Mouse (Mus musculus): ENCODE results near the gene Zfp467. TPM values are rescaled to one million over a fixed set of nuclear protein-coding genes. Genes with fewer than 3 reads are reported as not detected.

Gene Zfp467
- polyA plus RNA-seq, 1 experiment from 2014 or later: 31.1 TPM

- no peak overlapping the region for H3K4me3 ChIP-seq (replicated peaks; ENCODE audit: low read depth, low read length)
Measured at GRCm38 (mm10) chr6:48467490-48467889, 21.9 kb upstream of the Zfp467 start.

DNA sequence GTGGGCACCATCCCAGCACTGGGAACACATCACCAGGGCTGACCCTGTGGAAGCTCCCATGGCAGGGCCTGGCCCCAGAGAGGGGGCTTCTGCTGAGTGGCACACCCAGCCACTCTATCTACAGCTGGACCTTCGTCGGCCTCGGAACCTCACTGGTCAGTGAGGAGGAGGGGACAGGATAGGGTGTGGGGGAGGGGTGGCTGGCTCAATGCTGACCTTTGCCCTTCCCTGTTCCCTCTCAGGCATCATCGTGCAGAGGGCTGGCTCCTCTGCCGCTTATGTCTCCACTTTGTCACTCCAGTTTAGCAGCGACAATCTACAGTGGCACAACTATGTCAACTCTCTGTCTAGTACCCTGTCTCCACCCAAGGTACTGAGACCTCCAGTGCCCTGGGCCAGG is 21.1 kb upstream of the Zfp467 start:
- no peaks in the 10 kb centered on the region for H3K27me3 ChIP-seq (ENCODE audit: control insufficient read depth, insufficient read depth, low read length)
- H3K4me2 ChIP-seq (ENCODE audit: low read length): no peak overlapping the region
- no peaks in the 10 kb centered on the region for H3K9me3 ChIP-seq (ENCODE audit: control insufficient read depth, low read length)
- DNase-seq (no peak), ATAC-seq (ENCODE audit: low FRiP score, low TSS enrichment) (no peak)
- H3K36me3 ChIP-seq (ENCODE audit: control insufficient read depth, insufficient read depth, low read length): no peaks in the 10 kb centered on the region
- no peaks in the 10 kb centered on the region for H3K4me1 ChIP-seq (ENCODE audit: control insufficient read depth, insufficient read depth, low read length)
- WGBS: 33% methylated on average over 6 of the region's 6 CpGs
- H3K4me3 ChIP-seq (replicated peaks; ENCODE audit: low read depth, low read length): no peak overlapping the region
- H3K27ac ChIP-seq (replicated peaks; ENCODE audit: low read depth, low read length): no peak overlapping the region
- no peak overlapping the region for H3K9ac ChIP-seq (replicated peaks; ENCODE audit: low read length)

More at GRCm38 (mm10) chr6:48467490-48467889, 21.9 kb upstream of the Zfp467 start:
- Histone ChIP-seq H3K4me1 (ENCODE audit: control insufficient read depth, insufficient read depth, low read length) (no peaks in the 10 kb centered on the region), H3K36me3 (ENCODE audit: control insufficient read depth, insufficient read depth, low read length) (no peaks in the 10 kb centered on the region), H3K9ac (replicated peaks; ENCODE audit: low read length) (no peak overlapping the region), H3K9me3 (ENCODE audit: control insufficient read depth, low read length) (no peaks in the 10 kb centered on the region), H3K4me2 (ENCODE audit: low read length) (no peak overlapping the region), H3K27ac (replicated peaks; ENCODE audit: low read depth, low read length) (no peak overlapping the region), H3K27me3 (ENCODE audit: control insufficient read depth, insufficient read depth, low read length) (no peaks in the 10 kb centered on the region)
- no peak for ATAC-seq (ENCODE audit: low FRiP score, low TSS enrichment)
- DNase-seq: no peak
- WGBS: 91% methylated on average over 7 of the region's 7 CpGs

DNA sequence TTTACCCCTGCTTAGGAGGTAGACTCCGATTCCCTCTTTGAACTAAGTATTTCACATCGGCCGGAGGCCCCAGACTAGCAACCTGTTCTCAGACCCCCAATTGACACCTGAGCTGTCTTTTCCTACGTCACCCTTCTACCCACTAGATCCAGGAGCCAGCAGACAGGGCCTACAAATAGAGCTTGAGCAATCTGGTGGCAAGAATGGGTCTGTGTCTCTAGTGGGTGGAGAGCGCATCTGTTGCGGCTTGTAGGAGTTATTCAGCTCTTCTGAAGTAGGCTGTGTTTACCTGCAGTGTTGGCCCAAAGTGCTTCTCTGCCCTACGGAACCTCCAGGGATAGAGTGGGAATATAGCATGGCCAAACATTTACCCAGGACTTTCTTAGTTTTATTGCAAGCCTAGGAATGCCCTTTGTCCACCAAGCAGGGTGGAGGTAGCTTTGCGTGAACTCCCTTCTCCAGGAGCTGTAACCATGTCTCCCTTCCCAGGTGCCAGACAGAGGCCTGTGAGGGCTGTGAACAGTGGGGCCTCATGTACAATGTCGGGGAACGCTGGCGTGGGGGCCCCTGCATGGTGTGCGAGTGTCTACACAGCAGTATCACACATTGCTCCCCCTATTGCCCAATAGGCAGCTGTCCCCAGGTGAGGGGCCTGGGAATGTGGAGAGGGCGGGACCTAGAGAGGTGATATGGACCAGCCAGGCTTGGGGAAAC is 19.5 kb upstream of the Zfp467 start:
- H3K9ac ChIP-seq (replicated peaks; ENCODE audit: low read length): no peak overlapping the region
- H3K9me3 ChIP-seq (ENCODE audit: control insufficient read depth, low read length): no peaks in the 10 kb centered on the region
- no peak overlapping the region for H3K27ac ChIP-seq (replicated peaks; ENCODE audit: low read depth, low read length)
- no peak overlapping the region for H3K4me2 ChIP-seq (ENCODE audit: low read length)
- H3K27me3 ChIP-seq (ENCODE audit: control insufficient read depth, insufficient read depth, low read length): no peaks in the 10 kb centered on the region
- H3K36me3 ChIP-seq (ENCODE audit: control insufficient read depth, insufficient read depth, low read length): no peaks in the 10 kb centered on the region
- no peaks in the 10 kb centered on the region for H3K4me1 ChIP-seq (ENCODE audit: control insufficient read depth, insufficient read depth, low read length)
- no peak overlapping the region for H3K4me3 ChIP-seq (replicated peaks; ENCODE audit: low read depth, low read length)
- 93% methylated on average over 13 of the region's 13 CpGs for WGBS
- ATAC-seq (ENCODE audit: low FRiP score, low TSS enrichment) (no peak), DNase-seq (no peak)

- no peaks in the 10 kb centered on the region for H3K4me1 ChIP-seq (ENCODE audit: control insufficient read depth, insufficient read depth, low read length)
- no peaks in the 10 kb centered on the region for H3K9me3 ChIP-seq (ENCODE audit: control insufficient read depth, low read length)
- no peaks in the 10 kb centered on the region for H3K36me3 ChIP-seq (ENCODE audit: control insufficient read depth, insufficient read depth, low read length)
- H3K4me3 ChIP-seq (replicated peaks; ENCODE audit: low read depth, low read length): no peak overlapping the region
- DNase-seq (no peak), ATAC-seq (ENCODE audit: low FRiP score, low TSS enrichment) (no peak)
- H3K9ac ChIP-seq (replicated peaks; ENCODE audit: low read length): no peak overlapping the region
- H3K27ac ChIP-seq (replicated peaks; ENCODE audit: low read depth, low read length): no peak overlapping the region
- H3K27me3 ChIP-seq (ENCODE audit: control insufficient read depth, insufficient read depth, low read length): no peaks in the 10 kb centered on the region
- H3K4me2 ChIP-seq (ENCODE audit: low read length): no peak overlapping the region
- 67% methylated on average over 3 of the region's 3 CpGs for WGBS
Measured at GRCm38 (mm10) chr6:48452771-48453170, 7.1 kb upstream of the Zfp467 start.

DNA sequence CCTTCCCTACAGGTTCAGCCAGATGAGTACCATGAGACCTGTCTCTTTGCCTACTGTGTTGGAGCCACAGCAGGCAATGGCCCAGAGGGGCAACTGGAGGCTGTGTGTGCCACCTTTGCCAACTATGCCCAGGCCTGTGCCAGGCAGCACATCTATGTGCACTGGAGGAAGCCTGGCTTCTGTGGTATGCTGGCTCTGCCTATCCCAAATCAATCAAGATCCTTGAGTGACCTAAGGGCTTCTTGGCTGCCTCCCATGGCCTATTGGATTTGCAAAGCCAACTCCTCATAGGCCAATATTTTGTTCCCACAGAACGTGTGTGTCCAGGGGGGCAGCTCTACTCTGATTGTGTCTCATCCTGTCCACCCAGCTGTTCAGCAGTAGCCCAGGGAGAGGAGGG is 6.5 kb upstream of the Zfp467 start:
- H3K9ac ChIP-seq (replicated peaks; ENCODE audit: low read length): no peak overlapping the region
- H3K4me2 ChIP-seq (ENCODE audit: low read length): no peak overlapping the region
- H3K36me3 ChIP-seq (ENCODE audit: control insufficient read depth, insufficient read depth, low read length): no peaks in the 10 kb centered on the region
- H3K27me3 ChIP-seq (ENCODE audit: control insufficient read depth, insufficient read depth, low read length): no peaks in the 10 kb centered on the region
- H3K9me3 ChIP-seq (ENCODE audit: control insufficient read depth, low read length): no peaks in the 10 kb centered on the region
- H3K4me3 ChIP-seq (replicated peaks; ENCODE audit: low read depth, low read length): no peak overlapping the region
- H3K4me1 ChIP-seq (ENCODE audit: control insufficient read depth, insufficient read depth, low read length): no peaks in the 10 kb centered on the region
- DNase-seq (no peak), ATAC-seq (ENCODE audit: low FRiP score, low TSS enrichment) (no peak)
- WGBS: 40% methylated on average over 1 of the region's 1 CpGs
- H3K27ac ChIP-seq (replicated peaks; ENCODE audit: low read depth, low read length): no peak overlapping the region

- peaks cover 2% of the 10 kb centered on the region; the same call in 1 of the 2 replicates for H3K4me1 ChIP-seq (ENCODE audit: control insufficient read depth, insufficient read depth, low read length)
- DNase-seq (no peak), ATAC-seq (ENCODE audit: low FRiP score, low TSS enrichment) (no peak)
- no peak overlapping the region for H3K4me3 ChIP-seq (replicated peaks; ENCODE audit: low read depth, low read length)
- no peaks in the 10 kb centered on the region for H3K27me3 ChIP-seq (ENCODE audit: control insufficient read depth, insufficient read depth, low read length)
- WGBS: 86% methylated on average over 7 of the region's 7 CpGs
- H3K4me2 ChIP-seq (ENCODE audit: low read length): no peak overlapping the region
- H3K36me3 ChIP-seq (ENCODE audit: control insufficient read depth, insufficient read depth, low read length): no peaks in the 10 kb centered on the region
- H3K9me3 ChIP-seq (ENCODE audit: control insufficient read depth, low read length): no peaks in the 10 kb centered on the region
- H3K9ac ChIP-seq (replicated peaks; ENCODE audit: low read length): no peak overlapping the region
- H3K27ac ChIP-seq (replicated peaks; ENCODE audit: low read depth, low read length): no peak overlapping the region
Measured at GRCm38 (mm10) chr6:48448527-48448926, 2.9 kb upstream of the Zfp467 start.

DNA sequence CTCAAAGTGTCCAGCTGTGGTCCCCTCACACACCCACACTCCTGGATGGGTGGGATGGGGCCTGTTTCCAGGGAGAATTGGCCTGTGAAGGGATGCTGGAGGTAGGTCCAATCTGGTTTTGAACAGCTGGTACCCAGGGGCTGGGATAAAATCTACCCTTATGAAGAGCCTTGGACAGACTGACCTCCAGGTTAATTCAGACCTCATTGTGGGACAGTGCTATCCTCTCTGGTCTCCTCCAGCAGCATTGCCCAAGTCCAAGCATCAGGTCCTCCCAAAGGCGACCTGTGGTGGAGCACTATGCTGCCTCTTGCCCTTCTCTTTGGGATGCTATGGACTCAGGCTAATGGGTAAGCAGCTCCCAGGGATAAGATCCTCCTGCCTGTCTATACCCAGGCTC is 2.3 kb upstream of the Zfp467 start, which contains the start of gene Sspo:
Gene Sspo (plus strand): TSS at position 301 of the 400 bp plus-strand sequence.
- Histone ChIP-seq H3K9ac (replicated peaks; ENCODE audit: low read length) (no peak within 1 kb of the TSS), H3K4me1 (ENCODE audit: control insufficient read depth, insufficient read depth, low read length) (peaks cover 5% of the 10 kb centered on the region; the same call in 1 of the 2 replicates), H3K9me3 (ENCODE audit: control insufficient read depth, low read length) (no peaks in the 10 kb centered on the region), H3K27ac (replicated peaks; ENCODE audit: low read depth, low read length) (no peak within 1 kb of the TSS), H3K4me2 (ENCODE audit: low read length) (no peak within 1 kb of the TSS), H3K36me3 (ENCODE audit: control insufficient read depth, insufficient read depth, low read length) (no peaks in the 10 kb centered on the region), H3K4me3 (replicated peaks; ENCODE audit: low read depth, low read length) (no peak within 1 kb of the TSS), H3K27me3 (ENCODE audit: control insufficient read depth, insufficient read depth, low read length) (no peaks in the 10 kb centered on the region)
- ATAC-seq (ENCODE audit: low FRiP score, low TSS enrichment) (no peak), DNase-seq (no peak)
- WGBS: 71% methylated on average over 1 of the region's 1 CpGs

- Histone ChIP-seq H3K9ac (replicated peaks; ENCODE audit: low read length) (no peak overlapping the region), H3K36me3 (ENCODE audit: control insufficient read depth, insufficient read depth, low read length) (peaks cover 2% of the 10 kb centered on the region), H3K27ac (replicated peaks; ENCODE audit: low read depth, low read length) (no peak overlapping the region), H3K27me3 (ENCODE audit: control insufficient read depth, insufficient read depth, low read length) (no peaks in the 10 kb centered on the region), H3K4me1 (ENCODE audit: control insufficient read depth, insufficient read depth, low read length) (peaks cover 5% of the 10 kb centered on the region; the same call in 1 of the 2 replicates), H3K4me2 (ENCODE audit: low read length) (no peak overlapping the region), H3K9me3 (ENCODE audit: control insufficient read depth, low read length) (no peaks in the 10 kb centered on the region), H3K4me3 (replicated peaks; ENCODE audit: low read depth, low read length) (no peak overlapping the region)
- 60% methylated on average over 3 of the region's 3 CpGs for WGBS
- ATAC-seq (ENCODE audit: low FRiP score, low TSS enrichment): no peak
- no peak for DNase-seq
Measured at GRCm38 (mm10) chr6:48446896-48447295, 1.3 kb upstream of the Zfp467 start.

DNA sequence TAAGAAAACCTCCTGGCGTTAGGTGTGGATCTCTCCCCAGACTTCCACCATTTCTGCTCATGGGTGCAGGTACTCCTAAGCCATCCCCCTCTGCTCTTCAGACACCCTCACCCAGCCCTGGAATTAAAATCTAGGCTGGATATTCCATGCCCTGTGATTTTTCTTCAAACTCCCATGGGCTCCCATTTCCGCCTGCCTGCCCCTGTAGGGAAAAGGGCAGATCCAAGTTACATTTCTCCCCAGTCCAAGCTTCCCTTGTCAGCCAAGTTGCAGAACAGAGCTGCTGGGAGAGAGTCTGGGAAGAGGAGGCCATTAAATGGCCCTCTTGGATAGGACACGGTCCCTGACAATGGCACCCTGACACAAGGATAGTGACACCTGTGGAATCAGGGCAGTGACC is 631 bp upstream of the Zfp467 start:
- peak overlapping the region; percentile 74 for H3K4me3 ChIP-seq (replicated peaks; ENCODE audit: low read depth, low read length)
- H3K4me2 ChIP-seq (ENCODE audit: low read length): peak overlapping the region; percentile 92
- H3K9me3 ChIP-seq (ENCODE audit: control insufficient read depth, low read length): no peaks in the 10 kb centered on the region
- peaks cover 8% of the 10 kb centered on the region for H3K36me3 ChIP-seq (ENCODE audit: control insufficient read depth, insufficient read depth, low read length)
- no peaks in the 10 kb centered on the region for H3K27me3 ChIP-seq (ENCODE audit: control insufficient read depth, insufficient read depth, low read length)
- WGBS: 34% methylated on average over 3 of the region's 3 CpGs
- ATAC-seq (ENCODE audit: low FRiP score, low TSS enrichment): no peak
- peaks cover 5% of the 10 kb centered on the region; the same call in 1 of the 2 replicates for H3K4me1 ChIP-seq (ENCODE audit: control insufficient read depth, insufficient read depth, low read length)
- DNase-seq: no peak
- peak overlapping the region; percentile 79 for H3K9ac ChIP-seq (replicated peaks; ENCODE audit: low read length)
- peak overlapping the region; percentile 90 for H3K27ac ChIP-seq (replicated peaks; ENCODE audit: low read depth, low read length)

All from midbrain, embryonic 14.5 days (tissue).